Mouse (Mus musculus) liver, embryonic 14.5 days (tissue): ENCODE measurements at regions not wholly inside any gene's neighbourhood (a gene's known extent, or its start where the extent isn't known, plus 50 kb on each side); places are given as distances from the start of the nearest gene placed in this dataset.

Experiments
- ATAC-seq: fragments of 200-750 bp; cut with Nextera tagmentation; 2 replicates; pipeline ENCODE4 v1.8.0; 2017; ENCODE audit warnings: moderate number of reproducible peaks, mild to moderate bottlenecking, moderate library complexity; ENCODE audit not compliant: insufficient read depth
- DNase-seq, 3 experiments: peaks; one replicate each; pipeline ENCODE4 v3.0.0-alpha.2; 2012 to 2013; ENCODE audit warnings: low read depth in 3 of 3, low spot score in 3 of 3
- H3K27ac ChIP-seq: fragments of 300-500 bp; sonication (generic); 2 replicates; pipeline ENCODE4 v1.5.1; 2014; ENCODE audit warnings: moderate library complexity, mild to moderate bottlenecking, control low read depth, inconsistent platforms
- H3K27me3 ChIP-seq: fragments of 300-500 bp; sonication (generic); 2 replicates; pipeline ENCODE4 v1.6.1; 2014; ENCODE audit warnings: mild to moderate bottlenecking, low read length, moderate library complexity; ENCODE audit not compliant: control insufficient read depth, insufficient read depth
- H3K36me3 ChIP-seq: fragments of 300-500 bp; sonication (generic); replicated peaks from 2 replicates; pipeline ENCODE4 v1.6.1; 2014; ENCODE audit warnings: low read depth; ENCODE audit not compliant: control insufficient read depth, insufficient read depth
- H3K4me1 ChIP-seq, 2 experiments: fragments of 200-500 bp in 1 of 2; fragments of 300-500 bp in 1 of 2; sonication (generic) in 1 of 2; replicated peaks; 2 replicates each; pipeline ENCODE4 v1.6.1; 2012 to 2014; ENCODE audit warnings: antibody characterized with exemption in 1 of 2, inconsistent platforms in 1 of 2, low read length in 1 of 2; ENCODE audit not compliant: control insufficient read depth in 2 of 2, insufficient read depth in 2 of 2
- H3K4me2 ChIP-seq: fragments of 300-500 bp; sonication (generic); 2 replicates; pipeline ENCODE4 v1.6.1; 2014; ENCODE audit warnings: low read depth, mild to moderate bottlenecking, control low read depth, moderate library complexity
- H3K4me3 ChIP-seq, 2 experiments: fragments of 200-500 bp in 1 of 2; fragments of 300-500 bp in 1 of 2; sonication (generic) in 1 of 2; 2 replicates each; pipeline ENCODE4 v1.5.1; 2012 to 2014; ENCODE audit warnings: low read depth in 2 of 2, low read length in 2 of 2, mild to moderate bottlenecking in 2 of 2, control low read depth in 1 of 2, inconsistent platforms in 1 of 2, moderate library complexity in 1 of 2; ENCODE audit not compliant: insufficient read depth in 1 of 2
- H3K9ac ChIP-seq: fragments of 300-500 bp; sonication (generic); replicated peaks from 2 replicates; pipeline ENCODE4 v1.6.1; 2014; ENCODE audit warnings: mild to moderate bottlenecking, control low read depth, moderate library complexity
- H3K9me3 ChIP-seq: fragments of 300-500 bp; sonication (generic); 2 replicates; pipeline ENCODE4 v1.6.1; 2016; ENCODE audit warnings: low read length, mixed read lengths; ENCODE audit not compliant: control insufficient read depth
- CTCF ChIP-seq: IDR thresholded peaks from 2 replicates; pipeline ENCODE4 v1.5.1; 2016; ENCODE audit warnings: antibody characterized with exemption, low read depth, control low read depth
- EP300 ChIP-seq: IDR thresholded peaks from 2 replicates; pipeline ENCODE4 v1.6.1; 2016; ENCODE audit warnings: antibody characterized with exemption, low read depth
- WGBS: fragments of 180-500 bp; shearing (Covaris S2); extraction: QIAGEN DNeasy Blood & Tissue Kit; methylation state at CpG from one replicate; pipeline ENCODE4 v1.1.7; 2014; ENCODE audit not compliant: insufficient replicate concordance; 5-methylcytosine and 5-hydroxymethylcytosine counted together

GRCm38 (mm10) chr9:25413873-25414272 lies 67.5 kb upstream of the Eepd1 start:
- Histone ChIP-seq H3K9ac (no peak overlapping the region), H3K27ac (no peak overlapping the region), H3K9me3 (no peaks in the 10 kb centered on the region), H3K4me3 (no peak overlapping the region), H3K4me2 (no peak overlapping the region), H3K27me3 (no peaks in the 10 kb centered on the region), H3K36me3 (no peaks in the 10 kb centered on the region), H3K4me1 (no peaks in the 10 kb centered on the region)
- DNase-seq (no peak), ATAC-seq (no peak)
- no peak for TF ChIP-seq EP300
- TF ChIP-seq CTCF = no peak
- 47% methylated on average over 3 of the region's 3 CpGs for WGBS

- WGBS = 47% methylated on average over 2 of the region's 2 CpGs
- H3K27ac ChIP-seq = no peak overlapping the region
These were observed 67.0 kb upstream of the Eepd1 start for GRCm38 (mm10) chr9:25414315-25414714.

GRCm38 (mm10) chr9:25426941-25427340 lies 54.4 kb upstream of the Eepd1 start:
- Histone ChIP-seq H3K9me3 (no peaks in the 10 kb centered on the region), H3K27me3 (no peaks in the 10 kb centered on the region), H3K36me3 (no peaks in the 10 kb centered on the region), H3K4me2 (no peak overlapping the region), H3K27ac (no peak overlapping the region), H3K4me3 (no peak overlapping the region), H3K4me1 (no peaks in the 10 kb centered on the region), H3K9ac (no peak overlapping the region)
- 36% methylated on average over 1 of the region's 1 CpGs for WGBS
- DNase-seq (no peak), ATAC-seq (no peak)
- TF ChIP-seq CTCF (no peak), EP300 (no peak)

More at GRCm38 (mm10) chr9:25414315-25414714, 67.0 kb upstream of the Eepd1 start:
- Histone ChIP-seq H3K9me3 (no peaks in the 10 kb centered on the region), H3K9ac (no peak overlapping the region), H3K4me1 (no peaks in the 10 kb centered on the region), H3K4me3 (no peak overlapping the region), H3K4me2 (no peak overlapping the region), H3K36me3 (no peaks in the 10 kb centered on the region), H3K27me3 (no peaks in the 10 kb centered on the region)
- ATAC-seq (no peak), DNase-seq (no peak)
- TF ChIP-seq CTCF = no peak
- no peak for TF ChIP-seq EP300

GRCm38 (mm10) chr9:25429450-25430213 lies 51.7 kb upstream of the Eepd1 start:
- WGBS = 51% methylated on average over 6 of the region's 6 CpGs
- DNase-seq (no peak), ATAC-seq (no peak)
- Histone ChIP-seq H3K4me3 (no peak overlapping the region), H3K9ac (no peak overlapping the region), H3K9me3 (no peaks in the 10 kb centered on the region), H3K27me3 (no peaks in the 10 kb centered on the region), H3K27ac (no peak overlapping the region), H3K4me2 (no peak overlapping the region), H3K36me3 (no peaks in the 10 kb centered on the region), H3K4me1 (no peaks in the 10 kb centered on the region)
- TF ChIP-seq CTCF (no peak), EP300 (no peak)
